Mouse (Mus musculus): ENCODE data around the gene Fam187a. TPM values are rescaled to one million over a fixed set of nuclear protein-coding genes. Genes with fewer than 3 reads are reported as not detected.

Fam187a gene
- polyA plus RNA-seq (2015; fragmentation: Nextera tagmentation; extraction: Ambion mirVana): not detected in 2 replicates

DNA sequence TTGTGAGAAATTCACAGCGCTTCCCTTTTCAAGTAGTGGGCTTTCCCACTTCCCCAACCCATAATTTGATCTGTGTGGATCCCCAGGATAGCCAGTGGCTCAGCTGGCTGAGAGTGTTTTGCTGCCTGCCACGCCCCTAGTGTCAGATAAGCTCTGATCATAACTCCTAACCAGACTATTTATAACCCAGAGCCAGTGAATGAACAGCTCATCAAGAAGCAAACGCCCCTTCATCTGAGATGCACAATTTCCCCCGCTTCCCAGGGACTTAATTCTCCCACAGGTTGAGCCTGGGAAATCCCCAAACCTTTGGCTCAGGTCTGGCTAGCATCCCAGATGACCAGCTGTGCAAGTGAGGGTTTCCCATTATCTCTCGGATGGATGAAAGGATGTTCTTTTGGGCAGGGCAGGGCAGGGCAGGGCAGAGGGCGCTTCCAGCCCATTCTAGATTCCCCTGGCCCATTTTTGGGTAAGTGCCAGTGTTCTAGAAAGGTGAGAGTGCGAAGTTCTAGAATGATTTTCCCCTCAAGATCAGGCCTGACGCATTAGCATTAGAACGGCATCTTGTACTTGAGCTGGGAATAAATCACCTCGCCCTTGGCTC lies at the start of gene Fam187a:
Fam187a (plus strand) TSS at position 554 of the 604 bp plus-strand sequence.
- H3K27ac ChIP-seq: no peak within 1 kb of the TSS; the same call in 1 of the 2 replicates
- 46% methylated on average over 10 of the region's 10 CpGs for WGBS
- peaks cover 26% of the 10 kb centered on the region for H3K27me3 ChIP-seq
- H3K4me3 ChIP-seq: no peak within 1 kb of the TSS
- H3K9me3 ChIP-seq (replicated peaks): no peaks in the 10 kb centered on the region
- H3K4me1 ChIP-seq (replicated peaks): peaks cover 31% of the 10 kb centered on the region
- no peak for ATAC-seq (replicated peaks; ENCODE audit: insufficient number of reproducible peaks, insufficient read depth, low FRiP score, low read depth)
- 0 out of 2 replicates have a peak within 1 kb of the TSS, but pooled peaks have one; percentile 31 for H3K4me2 ChIP-seq
- H3K36me3 ChIP-seq: no peaks in the 10 kb centered on the region
- no peak within 1 kb of the TSS for H3K9ac ChIP-seq

GRCm38 (mm10) chr11:102835549-102835948 lies 49.4 kb upstream of the Fam187a start, which contains the start of gene Higd1b:
Gene Higd1b (plus strand): TSS chr11:102835849.
- Histone ChIP-seq H3K27ac (no peak within 1 kb of the TSS), H3K4me3 (no peak within 1 kb of the TSS), H3K9me3 (replicated peaks) (no peaks in the 10 kb centered on the region), H3K27me3 (no peaks in the 10 kb centered on the region), H3K9ac (no peak within 1 kb of the TSS), H3K36me3 (peaks cover 33% of the 10 kb centered on the region), H3K4me1 (replicated peaks) (peaks cover 11% of the 10 kb centered on the region; the same call in 1 of the 2 replicates), H3K4me2 (no peak within 1 kb of the TSS)
- WGBS: 61% methylated on average over 4 of the region's 4 CpGs
- no peak for ATAC-seq (replicated peaks; ENCODE audit: insufficient number of reproducible peaks, insufficient read depth, low FRiP score, low read depth)

- no peak overlapping the region for H3K4me2 ChIP-seq
- no peaks in the 10 kb centered on the region for H3K27me3 ChIP-seq
- H3K36me3 ChIP-seq: peaks cover 37% of the 10 kb centered on the region
- H3K27ac ChIP-seq: no peak overlapping the region
- no peak overlapping the region for H3K4me3 ChIP-seq
- H3K4me1 ChIP-seq (replicated peaks): peaks cover 6% of the 10 kb centered on the region; the same call in 1 of the 2 replicates
- no peak for ATAC-seq (replicated peaks; ENCODE audit: insufficient number of reproducible peaks, insufficient read depth, low FRiP score, low read depth)
- H3K9me3 ChIP-seq (replicated peaks): no peaks in the 10 kb centered on the region
- 68% methylated on average over 9 of the region's 9 CpGs for WGBS
- no peak overlapping the region for H3K9ac ChIP-seq
Observed at GRCm38 (mm10) chr11:102836146-102836545, 48.8 kb upstream of the Fam187a start.

GRCm38 (mm10) chr11:102837385-102837784 lies 47.6 kb upstream of the Fam187a start:
- no peak for ATAC-seq (replicated peaks; ENCODE audit: insufficient number of reproducible peaks, insufficient read depth, low FRiP score, low read depth)
- 77% methylated on average over 1 of the region's 1 CpGs for WGBS
- H3K4me3 ChIP-seq: no peak overlapping the region
- H3K4me1 ChIP-seq (replicated peaks): no peaks in the 10 kb centered on the region
- H3K36me3 ChIP-seq: peaks cover 46% of the 10 kb centered on the region
- no peaks in the 10 kb centered on the region for H3K9me3 ChIP-seq (replicated peaks)
- no peaks in the 10 kb centered on the region for H3K27me3 ChIP-seq
- no peak overlapping the region for H3K4me2 ChIP-seq
- no peak overlapping the region for H3K9ac ChIP-seq
- H3K27ac ChIP-seq: no peak overlapping the region

DNA sequence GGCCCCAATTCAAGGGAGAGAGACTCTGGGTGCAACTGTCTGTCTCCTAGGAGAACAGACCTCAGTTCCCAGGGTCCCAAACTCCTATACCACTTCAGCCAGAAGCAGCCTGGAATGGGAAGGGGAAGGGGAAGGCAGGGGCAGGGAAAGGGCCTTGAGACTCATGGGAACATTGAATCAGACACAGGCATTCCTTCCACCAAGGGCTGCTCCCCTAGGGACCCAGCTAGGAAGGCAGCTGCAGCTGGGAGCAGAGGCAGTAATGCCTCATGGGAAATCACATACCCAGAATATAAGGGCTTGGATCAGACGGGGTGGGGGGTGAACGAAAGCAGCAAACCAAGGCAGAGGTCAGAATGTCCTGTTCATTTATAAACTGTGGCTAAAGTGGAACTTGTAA lies 46.8 kb upstream of the Fam187a start:
- Histone ChIP-seq H3K9me3 (replicated peaks) (no peaks in the 10 kb centered on the region), H3K27ac (no peak overlapping the region), H3K36me3 (peaks cover 53% of the 10 kb centered on the region), H3K4me3 (no peak overlapping the region), H3K9ac (no peak overlapping the region), H3K27me3 (no peaks in the 10 kb centered on the region), H3K4me2 (no peak overlapping the region), H3K4me1 (replicated peaks) (no peaks in the 10 kb centered on the region)
- 80% methylated on average over 2 of the region's 2 CpGs for WGBS
- ATAC-seq (replicated peaks; ENCODE audit: insufficient number of reproducible peaks, insufficient read depth, low FRiP score, low read depth): no peak

DNA sequence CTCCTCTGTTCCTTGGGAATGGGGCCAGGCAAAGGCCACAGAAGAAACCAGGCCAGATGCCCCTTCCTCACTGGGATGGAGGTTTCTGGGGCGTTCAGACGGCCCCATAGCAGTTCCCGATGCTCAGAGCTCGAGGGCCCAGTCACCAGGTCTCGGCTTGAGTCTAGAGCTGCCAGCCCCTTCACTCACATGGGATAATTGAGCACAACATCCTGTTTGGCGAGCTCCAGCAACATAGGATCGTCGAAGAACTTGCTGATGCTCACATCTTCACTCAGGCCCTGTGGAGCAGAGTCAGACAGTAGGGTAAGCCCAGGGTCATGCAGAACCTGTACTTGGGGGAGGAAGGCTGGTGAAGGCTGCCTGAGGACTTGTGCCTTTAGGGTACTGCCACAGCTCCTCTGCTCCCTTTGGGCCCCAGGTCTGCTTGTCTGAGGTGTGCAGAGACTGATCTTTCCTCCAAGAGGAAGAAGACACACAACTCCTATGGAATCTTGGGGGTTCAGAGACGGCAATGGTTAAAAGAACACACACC lies 46.3 kb upstream of the Fam187a start:
- no peak overlapping the region for H3K4me3 ChIP-seq
- H3K4me1 ChIP-seq (replicated peaks): no peaks in the 10 kb centered on the region
- WGBS: 86% methylated on average over 9 of the region's 9 CpGs
- H3K27ac ChIP-seq: no peak overlapping the region
- ATAC-seq (replicated peaks; ENCODE audit: insufficient number of reproducible peaks, insufficient read depth, low FRiP score, low read depth): no peak
- H3K4me2 ChIP-seq: no peak overlapping the region
- H3K36me3 ChIP-seq: peaks cover 59% of the 10 kb centered on the region
- H3K27me3 ChIP-seq: no peaks in the 10 kb centered on the region
- no peak overlapping the region for H3K9ac ChIP-seq
- H3K9me3 ChIP-seq (replicated peaks): no peaks in the 10 kb centered on the region

DNA sequence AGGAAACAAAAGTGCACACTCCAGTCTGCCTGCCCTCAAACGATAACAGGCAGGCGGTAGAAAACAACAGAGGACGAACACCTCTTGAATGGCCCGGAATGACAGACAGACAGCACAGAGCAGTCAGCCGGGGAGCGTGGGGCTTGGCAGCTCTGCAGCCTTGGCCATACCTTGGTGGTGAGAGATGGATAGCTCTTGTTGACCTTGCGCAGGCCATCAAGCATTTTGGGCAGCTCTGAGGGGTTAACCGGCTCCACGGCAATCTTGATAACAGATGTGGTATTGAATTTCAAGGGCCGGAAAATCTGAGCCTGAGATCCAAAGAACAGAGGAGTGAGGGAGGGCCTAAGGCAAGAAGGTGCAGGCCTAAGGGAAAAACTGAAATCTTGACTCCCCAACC lies 39.0 kb upstream of the Fam187a start:
- WGBS: 79% methylated on average over 10 of the region's 10 CpGs
- no peaks in the 10 kb centered on the region for H3K9me3 ChIP-seq (replicated peaks)
- no peak overlapping the region for H3K4me3 ChIP-seq
- H3K27me3 ChIP-seq: no peaks in the 10 kb centered on the region
- no peak overlapping the region for H3K4me2 ChIP-seq
- H3K36me3 ChIP-seq: peaks cover 95% of the 10 kb centered on the region
- H3K9ac ChIP-seq: no peak overlapping the region
- no peak for ATAC-seq (replicated peaks; ENCODE audit: insufficient number of reproducible peaks, insufficient read depth, low FRiP score, low read depth)
- no peaks in the 10 kb centered on the region for H3K4me1 ChIP-seq (replicated peaks)
- H3K27ac ChIP-seq: no peak overlapping the region

- no peaks in the 10 kb centered on the region for H3K27me3 ChIP-seq
- no peaks in the 10 kb centered on the region for H3K4me1 ChIP-seq (replicated peaks)
- no peak overlapping the region for H3K4me2 ChIP-seq
- H3K4me3 ChIP-seq: no peak overlapping the region
- no peak overlapping the region for H3K9ac ChIP-seq
- peaks cover 79% of the 10 kb centered on the region for H3K36me3 ChIP-seq
- H3K27ac ChIP-seq: no peak overlapping the region
- ATAC-seq (replicated peaks; ENCODE audit: insufficient number of reproducible peaks, insufficient read depth, low FRiP score, low read depth): 0 out of 2 replicates have a peak, but pooled peaks have one; percentile 22
- no peaks in the 10 kb centered on the region for H3K9me3 ChIP-seq (replicated peaks)
- WGBS: 62% methylated on average over 5 of the region's 5 CpGs
Observed at GRCm38 (mm10) chr11:102851883-102852282, 33.1 kb upstream of the Fam187a start.

- Histone ChIP-seq H3K27ac (no peak overlapping the region), H3K4me1 (replicated peaks) (no peaks in the 10 kb centered on the region), H3K9ac (no peak overlapping the region), H3K27me3 (no peaks in the 10 kb centered on the region), H3K36me3 (peaks cover 75% of the 10 kb centered on the region), H3K9me3 (replicated peaks) (no peaks in the 10 kb centered on the region), H3K4me2 (no peak overlapping the region), H3K4me3 (no peak overlapping the region)
- no peak for ATAC-seq (replicated peaks; ENCODE audit: insufficient number of reproducible peaks, insufficient read depth, low FRiP score, low read depth)
Observed at GRCm38 (mm10) chr11:102853760-102854159, 31.2 kb upstream of the Fam187a start.

DNA sequence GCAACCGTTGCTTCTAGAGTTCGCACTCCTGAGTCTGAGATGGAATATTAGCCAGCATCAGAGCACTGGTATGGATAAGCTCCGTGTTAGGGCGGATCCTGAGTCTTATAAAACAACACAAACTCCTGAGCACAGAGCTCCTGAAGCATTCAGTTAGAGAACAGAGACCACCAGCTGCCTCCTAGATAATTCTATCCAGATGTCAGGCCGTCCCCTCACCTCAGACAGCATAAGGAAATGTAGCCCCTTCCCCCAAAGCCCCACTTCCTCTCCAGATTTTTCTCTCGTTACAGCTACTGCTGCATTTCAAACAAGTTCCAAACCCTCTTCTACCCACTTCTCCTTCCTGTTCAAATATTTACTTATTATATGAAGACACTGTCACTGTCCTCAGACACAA lies 29.0 kb upstream of the Fam187a start:
- Histone ChIP-seq H3K4me2 (no peak overlapping the region), H3K9ac (no peak overlapping the region), H3K9me3 (replicated peaks) (no peaks in the 10 kb centered on the region), H3K27ac (no peak overlapping the region), H3K36me3 (peaks cover 64% of the 10 kb centered on the region), H3K4me1 (replicated peaks) (no peaks in the 10 kb centered on the region), H3K27me3 (no peaks in the 10 kb centered on the region), H3K4me3 (no peak overlapping the region)
- 81% methylated on average over 6 of the region's 6 CpGs for WGBS
- ATAC-seq (replicated peaks; ENCODE audit: insufficient number of reproducible peaks, insufficient read depth, low FRiP score, low read depth): no peak

- Histone ChIP-seq H3K9ac (no peak overlapping the region), H3K27ac (no peak overlapping the region), H3K4me1 (replicated peaks) (no peaks in the 10 kb centered on the region), H3K27me3 (no peaks in the 10 kb centered on the region), H3K9me3 (replicated peaks) (no peaks in the 10 kb centered on the region), H3K4me2 (no peak overlapping the region), H3K4me3 (no peak overlapping the region), H3K36me3 (peaks cover 68% of the 10 kb centered on the region)
- WGBS: 94% methylated on average over 11 of the region's 11 CpGs
- no peak for ATAC-seq (replicated peaks; ENCODE audit: insufficient number of reproducible peaks, insufficient read depth, low FRiP score, low read depth)
Observed at GRCm38 (mm10) chr11:102858951-102859350, 26.0 kb upstream of the Fam187a start.

DNA sequence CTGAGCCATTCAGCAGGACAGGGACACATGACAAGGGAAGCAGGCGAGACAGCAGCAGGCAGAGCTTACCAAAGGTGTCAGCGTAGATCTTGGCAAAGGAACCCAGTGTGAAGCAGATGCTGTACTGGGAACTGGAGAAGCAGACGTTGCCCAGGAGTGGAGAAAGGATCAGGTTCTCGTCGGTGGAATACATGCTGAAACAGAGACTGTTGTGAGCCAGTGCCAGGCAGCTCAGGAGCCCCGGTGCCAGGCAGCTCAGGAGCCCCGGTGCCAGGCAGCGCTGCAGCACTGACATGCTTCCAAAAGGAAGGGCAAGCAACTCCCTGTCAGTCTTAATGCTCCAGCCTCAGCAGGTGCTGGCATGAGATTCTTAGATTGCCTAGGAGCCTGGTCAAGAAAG lies 25.0 kb upstream of the Fam187a start:
- WGBS: 92% methylated on average over 8 of the region's 8 CpGs
- Histone ChIP-seq H3K27ac (no peak overlapping the region), H3K9ac (no peak overlapping the region), H3K9me3 (replicated peaks) (no peaks in the 10 kb centered on the region), H3K4me3 (no peak overlapping the region), H3K36me3 (peaks cover 59% of the 10 kb centered on the region), H3K27me3 (no peaks in the 10 kb centered on the region), H3K4me1 (replicated peaks) (no peaks in the 10 kb centered on the region), H3K4me2 (no peak overlapping the region)
- ATAC-seq (replicated peaks; ENCODE audit: insufficient number of reproducible peaks, insufficient read depth, low FRiP score, low read depth): no peak

Measured in heart, embryonic 15.5 days (tissue).